Mouse (Mus musculus) spleen, postnatal 14 days (tissue): ENCODE results near the gene Slc35d1.
"Not testable (repeated sequence)": the region's sequence is repeated elsewhere in the genome, so short reads cannot be mapped to it uniquely, and the experiment has no call there.

Experiments
- DNase-seq, 2 experiments: peaks; one replicate each; pipeline ENCODE4 v3.0.0; 2021 to 2022; ENCODE audit warnings: low spot score in 2 of 2

Gene Slc35d1

DNA sequence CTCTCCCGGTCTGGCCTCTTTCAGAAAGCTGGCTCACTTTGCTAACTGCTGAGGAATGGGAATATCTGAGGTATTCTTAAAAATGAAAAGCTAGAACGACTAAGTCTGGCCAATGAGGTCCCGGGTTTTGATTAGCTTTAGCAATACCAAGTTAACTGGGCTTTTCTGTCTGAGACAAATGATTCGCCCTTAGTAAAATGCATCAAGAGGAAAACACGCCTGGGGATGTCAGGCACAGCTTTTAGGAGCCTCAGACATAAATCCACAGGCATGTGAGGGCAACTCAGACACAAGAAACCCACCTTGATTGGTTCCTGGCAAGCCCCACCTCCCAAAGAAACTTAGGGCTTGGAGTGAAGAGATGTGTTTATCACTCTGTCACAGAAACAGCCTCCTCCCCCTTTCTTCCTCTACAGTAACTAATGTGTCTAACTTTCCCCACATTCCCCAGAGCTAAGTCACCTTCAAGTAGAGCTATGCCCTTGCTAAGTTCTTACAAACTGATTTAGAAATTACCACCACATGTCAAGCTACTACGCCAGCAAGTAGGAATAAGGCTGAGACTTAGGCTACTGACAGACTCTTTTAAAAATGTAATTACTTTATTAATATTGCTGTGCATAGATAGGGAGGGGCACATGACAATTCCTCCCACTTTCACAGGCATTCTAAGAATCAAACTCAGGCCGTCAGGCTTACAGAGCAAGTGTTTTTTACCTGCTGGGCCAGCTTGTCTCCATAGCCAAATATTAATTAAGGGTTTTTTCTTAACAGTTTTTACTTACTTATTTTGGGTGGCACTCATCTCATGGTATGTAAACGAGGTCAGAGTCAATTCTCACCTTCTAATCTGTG is 26.0 kb downstream of the Slc35d1 start:
- DNase-seq: no peak

DNA sequence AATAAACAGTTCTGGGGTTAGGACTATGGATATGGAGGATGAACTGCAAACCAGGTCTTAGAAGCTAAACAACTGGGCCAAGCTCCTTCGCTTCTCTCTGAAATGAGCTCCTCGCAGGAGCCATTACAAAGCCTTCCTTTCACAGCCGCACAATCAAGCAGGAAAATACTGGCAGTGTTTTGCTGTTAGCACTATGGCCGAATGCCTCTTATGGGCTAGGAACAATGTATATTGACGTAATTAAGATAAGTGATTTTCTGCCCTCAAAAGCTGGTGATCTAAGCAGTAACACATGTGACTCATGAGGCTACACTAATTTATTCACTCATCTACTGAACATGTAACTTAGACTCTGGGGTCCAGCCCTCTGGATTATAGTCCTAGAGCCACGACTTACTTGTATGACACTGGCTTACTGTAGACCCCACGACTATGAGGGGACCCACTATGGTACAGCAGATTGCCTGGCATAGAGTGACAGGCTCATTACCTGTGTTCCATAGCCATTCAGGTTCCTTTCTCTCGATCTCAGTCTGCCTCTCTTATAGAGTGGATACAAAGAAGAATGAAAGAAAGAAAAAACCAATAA is 34.6 kb downstream of the Slc35d1 start:
- no peak for DNase-seq

DNA sequence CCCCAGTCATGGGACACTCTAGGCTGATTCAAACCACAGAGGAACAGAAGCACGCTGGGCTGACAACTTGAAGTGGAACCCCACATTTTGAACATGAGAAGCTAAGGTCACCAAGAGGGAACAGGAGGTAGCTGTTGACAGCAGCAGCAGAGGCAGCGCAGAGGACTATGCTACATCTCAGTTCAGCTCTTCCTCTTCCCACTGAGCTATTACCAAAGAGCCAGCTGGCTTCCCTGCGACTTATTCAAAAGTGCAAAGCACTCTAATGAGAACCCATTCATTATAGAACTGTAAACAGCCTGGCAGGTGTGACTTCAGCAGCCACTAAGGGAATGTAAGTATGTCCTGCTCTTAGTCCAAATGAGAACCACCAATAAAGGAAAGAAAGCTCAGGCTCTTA is 35.4 kb downstream of the Slc35d1 start:
- DNase-seq: no peak

GRCm38 (mm10) chr4:103178635-103179318 is 36.2 kb downstream of the Slc35d1 start:
- DNase-seq: no peak

- DNase-seq: no peak
Measured at GRCm38 (mm10) chr4:103177681-103178080, 37.3 kb downstream of the Slc35d1 start.

DNA sequence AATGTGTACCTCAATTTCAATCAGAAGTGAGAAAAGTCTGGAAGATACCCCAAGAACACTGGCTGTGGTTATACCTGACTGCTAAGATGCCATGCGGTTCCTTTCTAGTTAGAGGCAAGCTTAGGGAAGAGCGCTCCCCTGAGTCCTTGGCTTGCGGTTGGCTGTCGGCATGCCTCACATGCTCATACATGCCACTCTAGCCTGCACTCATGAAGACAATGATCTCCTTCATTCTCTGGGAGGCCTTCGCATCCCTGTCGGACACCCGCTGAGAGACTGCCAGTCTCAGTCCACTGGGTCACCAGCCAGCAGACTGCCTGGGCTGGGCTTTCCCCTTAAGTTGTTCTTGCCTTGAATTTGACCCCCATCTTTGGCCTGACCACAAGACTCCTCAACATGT is 41.0 kb downstream of the Slc35d1 start:
- no peak for DNase-seq

- DNase-seq: no peak
Measured at GRCm38 (mm10) chr4:103173507-103173906, 41.5 kb downstream of the Slc35d1 start.

- no peak for DNase-seq
Measured at GRCm38 (mm10) chr4:103171256-103171655, 43.7 kb downstream of the Slc35d1 start.

- DNase-seq: not testable (repeated sequence)
Measured at GRCm38 (mm10) chr4:103166198-103166597, 48.8 kb downstream of the Slc35d1 start.

GRCm38 (mm10) chr4:103158781-103159180 is 56.2 kb downstream of the Slc35d1 start:
- DNase-seq: no peak

- DNase-seq: no peak
Measured at GRCm38 (mm10) chr4:103151946-103152345, 63.0 kb downstream of the Slc35d1 start.

- DNase-seq: peak; percentile 47 to 72
Measured at GRCm38 (mm10) chr4:103146339-103146738, 68.6 kb downstream of the Slc35d1 start.

GRCm38 (mm10) chr4:103136946-103137345 is 78.0 kb downstream of the Slc35d1 start:
- DNase-seq: no peak

DNA sequence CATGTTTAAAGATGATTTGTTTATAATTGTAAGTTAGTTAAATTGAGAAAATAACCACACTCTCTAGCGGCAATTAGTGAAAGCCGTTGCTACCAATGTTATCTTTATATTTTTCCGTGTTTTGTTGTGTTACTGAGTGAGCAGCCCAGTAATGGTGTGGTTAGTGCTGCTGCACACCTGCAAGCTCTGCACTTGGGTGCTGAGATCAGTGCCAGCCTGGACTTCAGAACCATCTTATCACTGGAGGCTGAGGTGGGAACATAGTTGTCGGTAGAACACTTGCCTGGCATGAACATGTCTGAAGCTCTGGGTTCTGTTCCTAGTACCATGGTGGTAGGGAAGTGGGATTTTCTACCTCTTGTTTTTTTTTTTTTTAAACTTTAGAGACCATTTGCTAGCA is 88.4 kb downstream of the Slc35d1 start:
- DNase-seq: no peak

GRCm38 (mm10) chr4:103123606-103124005 is 91.4 kb downstream of the Slc35d1 start:
- no peak for DNase-seq

- no peak for DNase-seq
Measured at GRCm38 (mm10) chr4:103123086-103123485, 91.9 kb downstream of the Slc35d1 start.

- no peak for DNase-seq
Measured at GRCm38 (mm10) chr4:103120874-103121389, 94.0 kb downstream of the Slc35d1 start.
